In the genomic region with DNA sequence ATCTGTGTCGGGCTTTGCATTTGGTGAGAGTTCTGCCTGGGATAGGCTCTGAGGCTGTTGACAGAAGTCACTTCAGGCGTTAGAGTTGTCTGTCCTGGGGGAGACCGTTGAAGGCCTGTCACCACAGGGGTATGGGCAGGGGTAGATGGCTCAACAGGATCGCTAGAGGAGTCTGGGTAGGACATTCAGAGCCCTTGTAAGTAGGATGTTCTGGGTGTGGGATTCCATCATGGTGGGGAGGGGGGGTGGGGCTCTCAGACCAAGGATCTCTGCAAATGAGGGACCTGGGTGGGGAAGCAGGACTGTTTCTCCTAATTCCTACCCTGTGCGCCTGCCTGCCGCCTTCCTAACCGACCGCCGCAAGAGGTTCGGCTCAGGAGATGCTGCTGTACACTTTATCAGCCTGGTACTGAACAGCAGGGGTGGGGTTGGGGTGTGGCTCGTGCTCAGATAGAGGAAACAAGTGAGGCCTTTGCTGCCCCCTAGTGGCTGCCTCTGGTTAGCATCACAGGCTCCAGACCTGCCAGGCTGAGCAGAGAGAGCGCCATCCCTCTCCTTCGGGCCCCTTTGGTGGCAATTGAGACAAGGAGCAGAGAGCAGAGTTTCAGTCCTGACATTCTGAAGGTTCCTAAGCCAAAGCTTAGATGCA, we compare ENCODE assay signal across 8 mouse cellular contexts. TPM values are rescaled to one million over a fixed set of nuclear protein-coding genes. Genes with fewer than 3 reads are reported as not detected.
DNase-seq lines count a peak whose midpoint lies in the region; ATAC-seq and TF ChIP-seq lines count a peak whose summit lies in the region.

No protein-coding gene starts in this region.

- no peak for TF ChIP-seq CTCF in Patski (IDR thresholded peaks at IDR 0.05)

- no peaks in the 10 kb centered on the region for H3K9me3 ChIP-seq in hindbrain, embryonic 16.5 days (ENCODE audit: control insufficient read depth, low read length)

- no peak for DNase-seq in Patski (ENCODE audit: low read depth, low spot score)
- peak; percentile 95 to 97 for DNase-seq in cerebellum, postnatal 25 days
- peak; percentile 92 for DNase-seq in gastrocnemius, adult 18-20 months (ENCODE audit: low spot score)
- DNase-seq in left cerebral cortex, adult 11 months (ENCODE audit: low spot score), result peak; percentile 84
- DNase-seq in lung, postnatal 36 days, result peak; percentile 98
- DNase-seq in retina, postnatal 1 day, result peak; percentile 89
- DNase-seq in thymus, postnatal 4 days, result peak; percentile 96

- H3K4me3 ChIP-seq in hindbrain, embryonic 16.5 days (ENCODE audit: low read length), result no peak overlapping the region

- 17% methylated on average over 13 of the region's 13 CpGs for WGBS in hindbrain, embryonic 16.5 days

- CTCF ChIA-PET in Patski (lab: Charles Lee), result interaction anchor here (1.9 to 15.7 kb wide), 3 partner anchors 17 to 23 kb away, joined by 4 to 144 read pairs (median 7); no protein-coding TSS in a partner anchor

- ATAC-seq in Patski, result peak; percentile 56
- ATAC-seq in hindbrain, embryonic 16.5 days, result peak; percentile 87

- H3K36me3 ChIP-seq in hindbrain, embryonic 16.5 days (ENCODE audit: control insufficient read depth, insufficient read depth, low read length), result no peaks in the 10 kb centered on the region

- in situ Hi-C loops in Patski (cut with MboI; ENCODE audit: low pct_unique_long_range_greater_than_20kb), result no loop called here

- H3K27me3 ChIP-seq in Patski, result no peaks in the 10 kb centered on the region
- H3K27me3 ChIP-seq in hindbrain, embryonic 16.5 days (replicated peaks; ENCODE audit: control insufficient read depth, insufficient read depth, low read length), result no peaks in the 10 kb centered on the region; the same call in 1 of the 2 replicates

- peak overlapping the region; percentile 24; the same call in 1 of the 2 replicates for H3K9ac ChIP-seq in hindbrain, embryonic 16.5 days (ENCODE audit: low read depth, low read length)

- H3K4me2 ChIP-seq in hindbrain, embryonic 16.5 days (ENCODE audit: low read length), result peak overlapping the region; percentile 38

- POLR2A ChIA-PET in Patski (lab: Charles Lee), result interaction anchor here (1.7 kb wide), 1 partner anchor 22 kb away, joined by 3 read pairs; no protein-coding TSS in a partner anchor

- H3K4me1 ChIP-seq in hindbrain, embryonic 16.5 days (ENCODE audit: control insufficient read depth, insufficient read depth, low read depth, low read length), result peaks cover 2% of the 10 kb centered on the region; the same call in 1 of the 2 replicates

- H3K27ac ChIP-seq in hindbrain, embryonic 16.5 days (ENCODE audit: low read depth, low read length), result no peak overlapping the region

RNA-seq across cellular contexts. Expression of a gene that starts 3.7 kb away (rescaled TPM):
- 0.90 TPM for polyA plus RNA-seq in Patski (2021)
- not detected for total RNA-seq in gastrocnemius, adult 18-20 months (2021)
- polyA plus RNA-seq in hindbrain, embryonic 16.5 days (2015; fragmentation: Nextera tagmentation; extraction: Ambion mirVana), result not detected in 2 replicates

RNA-seq across cellular contexts. Expression of a gene that starts 9.2 kb away (rescaled TPM):
- polyA plus RNA-seq in Patski (2021), result 111 TPM
- 1 to 10 TPM; 5.2 to 9.5 TPM for total RNA-seq in gastrocnemius, adult 18-20 months (2021)
- 15.9 and 17.5 TPM in 2 replicates for polyA plus RNA-seq in hindbrain, embryonic 16.5 days (2015; fragmentation: Nextera tagmentation; extraction: Ambion mirVana)

RNA-seq across cellular contexts. Expression of a gene that starts 25.4 kb away (rescaled TPM):
- 60.7 TPM for polyA plus RNA-seq in Patski (2021)
- total RNA-seq in gastrocnemius, adult 18-20 months (2021), result 10 to 100 TPM; 42.8 to 46.6 TPM
- polyA plus RNA-seq in hindbrain, embryonic 16.5 days (2015; fragmentation: Nextera tagmentation; extraction: Ambion mirVana), result 46.1 and 51.8 TPM in 2 replicates

RNA-seq across cellular contexts. Expression of a gene that starts 47.8 kb away (rescaled TPM):
- polyA plus RNA-seq in Patski (2021), result 0.14 TPM
- total RNA-seq in gastrocnemius, adult 18-20 months (2021), result not detected
- 0.11 TPM in 1 of 2 replicates, not detected in the other for polyA plus RNA-seq in hindbrain, embryonic 16.5 days (2015; fragmentation: Nextera tagmentation; extraction: Ambion mirVana)

RNA-seq across cellular contexts. Expression of a gene that starts 47.9 kb away (rescaled TPM):
- 13.6 TPM for polyA plus RNA-seq in Patski (2021)
- 1 to 10 TPM; 1.0 to 1.9 TPM for total RNA-seq in gastrocnemius, adult 18-20 months (2021)
- 4.5 and 6.7 TPM in 2 replicates for polyA plus RNA-seq in hindbrain, embryonic 16.5 days (2015; fragmentation: Nextera tagmentation; extraction: Ambion mirVana)
